11 mouse cellular contexts compared by ENCODE assay signal in the genomic region with DNA sequence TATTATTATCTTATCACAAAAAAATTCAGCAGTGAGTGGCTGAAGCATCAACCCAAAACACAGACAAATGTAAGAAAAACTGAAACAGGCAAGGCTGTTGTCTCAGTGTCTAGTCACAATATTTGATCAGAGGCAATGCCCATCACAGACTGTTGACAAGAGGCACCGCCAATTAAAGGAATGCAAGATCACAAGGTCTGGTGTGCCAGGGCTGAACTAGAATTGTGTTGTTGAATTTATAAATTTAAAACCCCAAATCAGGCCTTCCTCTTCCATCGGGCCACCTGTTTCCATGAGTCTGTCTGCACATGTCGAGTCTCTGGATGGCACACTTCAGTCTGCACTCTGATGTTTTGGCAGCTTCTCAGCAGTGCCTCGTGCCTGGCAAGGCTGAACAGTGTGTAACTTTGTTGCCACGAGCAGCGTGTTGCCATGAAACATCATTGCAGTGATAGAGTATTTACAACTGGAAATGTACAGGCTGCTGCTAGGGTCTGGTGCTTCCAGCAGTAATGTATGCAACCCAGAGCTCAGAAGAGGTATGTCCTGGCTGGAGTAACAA.
DNase-seq lines count a peak whose midpoint lies in the region; ATAC-seq lines count a peak whose summit lies in the region.
"Had no signal": no experiment of that assay in that cellular context is flagged by ENCODE, and none has a peak within 500 bp of the region (broad histone marks: within the 10 kb centered on the region; RNA-seq: fewer than 3 reads in every experiment).

No protein-coding gene starts in this region.

- H3K27ac ChIP-seq in kidney, embryonic 14.5 days (ENCODE audit: low read depth, low read length): no peak overlapping the region
- H3K27ac ChIP-seq: embryonic facial prominence, embryonic 15.5 days; intestine, embryonic 15.5 days; limb, embryonic 15.5 days had no signal

- no peak overlapping the region for H3K4me3 ChIP-seq in kidney, embryonic 14.5 days (ENCODE audit: low read length)
- H3K4me3 ChIP-seq: embryonic facial prominence, embryonic 15.5 days; intestine, embryonic 15.5 days; limb, embryonic 15.5 days had no signal

- no peak overlapping the region for H3K4me2 ChIP-seq in kidney, embryonic 14.5 days (replicated peaks; ENCODE audit: low read depth, low read length)
- H3K4me2 ChIP-seq: embryonic facial prominence, embryonic 15.5 days; intestine, embryonic 15.5 days; limb, embryonic 15.5 days had no signal

- no peaks in the 10 kb centered on the region for H3K27me3 ChIP-seq in kidney, embryonic 14.5 days (ENCODE audit: control insufficient read depth, insufficient read depth, low read length)
- H3K27me3 ChIP-seq: embryonic facial prominence, embryonic 15.5 days; intestine, embryonic 15.5 days; limb, embryonic 15.5 days had no signal

- no peaks in the 10 kb centered on the region for H3K4me1 ChIP-seq in kidney, embryonic 14.5 days (ENCODE audit: control insufficient read depth, insufficient read depth, low read length)
- H3K4me1 ChIP-seq: intestine, embryonic 15.5 days had no signal

- no peak for ATAC-seq in kidney, embryonic 14.5 days (ENCODE audit: low FRiP score, low TSS enrichment)
- ATAC-seq: intestine, embryonic 15.5 days had no signal

- no peaks in the 10 kb centered on the region for H3K9me3 ChIP-seq in kidney, embryonic 14.5 days (ENCODE audit: control insufficient read depth, low read length)
- H3K9me3 ChIP-seq: embryonic facial prominence, embryonic 15.5 days; intestine, embryonic 15.5 days; limb, embryonic 15.5 days had no signal

- no peak overlapping the region for H3K9ac ChIP-seq in kidney, embryonic 14.5 days (ENCODE audit: low read depth, low read length)
- H3K9ac ChIP-seq: embryonic facial prominence, embryonic 15.5 days; intestine, embryonic 15.5 days; limb, embryonic 15.5 days had no signal

- no peaks in the 10 kb centered on the region for H3K36me3 ChIP-seq in kidney, embryonic 14.5 days (ENCODE audit: control insufficient read depth, insufficient read depth, low read length)
- H3K36me3 ChIP-seq: embryonic facial prominence, embryonic 15.5 days; intestine, embryonic 15.5 days; limb, embryonic 15.5 days had no signal

- peak; percentile 8 for DNase-seq in gastrocnemius, adult 18-20 months (ENCODE audit: low spot score)
- DNase-seq in gastrocnemius, postnatal 4 days (ENCODE audit: low spot score in 2 of 2): no peak
- DNase-seq in testis, postnatal 14 days (ENCODE audit: low spot score): peak; percentile 44
- no peak for DNase-seq in testis, postnatal 10 days (ENCODE audit: low spot score)
- DNase-seq in layer of hippocampus, postnatal 14 days (ENCODE audit: low spot score in 2 of 2): peak; percentile 56 to 80
- DNase-seq in kidney, postnatal 25 days: no peak
- no peak for DNase-seq in ovary, postnatal 10 days (ENCODE audit: low spot score)

- WGBS in kidney, embryonic 14.5 days: 89% methylated on average over 6 of the region's 6 CpGs

Comparison
In these comparisons a context has a peak if more than half of its experiments do, and no peak if none do; other contexts are left out.
1. DNase-seq: peak in gastrocnemius, adult 18-20 months (single experiment), testis, postnatal 14 days (single experiment) and layer of hippocampus, postnatal 14 days (2 of 2); none in gastrocnemius, postnatal 4 days (0 of 2), testis, postnatal 10 days (single experiment), kidney, postnatal 25 days (0 of 2) and ovary, postnatal 10 days (single experiment).